Mouse (Mus musculus) thymus, postnatal 25 days (tissue): ENCODE results near the gene Slc22a13.

ENCODE experiments used
- DNase-seq: peaks from one replicate; pipeline ENCODE4 v3.0.0; 2022

Slc22a13 gene

GRCm38 (mm10) chr9:119199151-119199861 is 9.6 kb downstream of the Slc22a13 start:
- no peak for DNase-seq

DNA sequence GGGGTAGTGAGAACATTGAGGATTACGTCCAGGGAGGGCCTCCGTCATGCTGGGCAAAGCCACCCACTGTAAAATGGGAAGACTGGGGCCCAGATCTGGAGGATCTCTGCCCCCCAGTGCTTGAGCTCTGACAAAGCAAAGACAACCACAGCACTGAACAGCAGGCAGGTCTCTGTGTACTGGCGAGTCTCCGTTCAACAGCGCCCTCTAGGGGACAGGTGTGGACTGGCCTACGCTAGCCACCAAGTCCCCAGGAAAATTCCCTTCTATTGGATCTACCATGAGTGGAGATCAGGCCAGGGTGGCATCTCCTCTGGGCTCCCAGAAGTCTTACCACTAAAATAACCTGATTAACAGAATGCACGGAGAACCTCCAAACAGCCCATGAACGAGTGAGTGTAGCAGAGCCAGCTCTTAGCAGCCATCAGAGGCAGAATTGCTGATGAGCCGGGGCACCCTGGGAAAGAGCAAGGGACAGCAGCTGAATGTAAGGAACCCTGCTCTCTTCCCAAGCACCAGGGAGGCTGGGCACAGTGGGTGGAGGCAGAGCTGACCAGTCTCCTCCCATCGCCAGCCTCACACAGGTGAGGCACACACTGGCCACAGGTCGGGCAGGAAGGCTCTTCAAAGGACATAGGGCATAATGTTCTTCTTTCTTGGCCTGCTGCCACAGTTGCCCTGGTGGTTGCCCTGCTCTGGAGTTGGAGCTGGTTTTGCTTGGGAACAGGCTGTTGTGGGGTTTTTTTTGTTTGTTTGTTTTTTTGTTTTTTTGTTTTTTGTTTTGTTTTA is 16.5 kb downstream of the Slc22a13 start:
- peak; percentile 43 for DNase-seq

GRCm38 (mm10) chr9:119181241-119181728 is 27.6 kb downstream of the Slc22a13 start:
- DNase-seq: no peak

DNA sequence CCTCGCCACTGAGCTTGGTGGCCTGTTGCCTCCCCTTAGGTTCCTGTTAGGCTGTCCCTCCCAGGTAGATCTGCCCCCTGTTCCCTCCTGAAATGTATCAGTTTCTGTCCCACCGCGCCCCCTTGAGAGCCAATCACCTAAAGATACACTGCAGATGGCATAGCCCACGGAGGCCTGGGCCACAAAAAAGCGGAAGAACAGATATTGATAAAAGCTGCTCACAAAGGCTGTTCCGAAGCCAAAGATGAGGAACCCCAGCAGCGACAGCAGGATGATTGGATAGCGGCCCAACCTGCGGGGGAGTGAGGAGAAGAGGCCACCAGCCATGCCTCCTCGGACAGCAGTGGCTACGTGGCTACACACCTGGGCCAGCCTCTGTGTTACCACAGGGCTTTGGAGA is 29.6 kb downstream of the Slc22a13 start:
- DNase-seq: no peak

DNA sequence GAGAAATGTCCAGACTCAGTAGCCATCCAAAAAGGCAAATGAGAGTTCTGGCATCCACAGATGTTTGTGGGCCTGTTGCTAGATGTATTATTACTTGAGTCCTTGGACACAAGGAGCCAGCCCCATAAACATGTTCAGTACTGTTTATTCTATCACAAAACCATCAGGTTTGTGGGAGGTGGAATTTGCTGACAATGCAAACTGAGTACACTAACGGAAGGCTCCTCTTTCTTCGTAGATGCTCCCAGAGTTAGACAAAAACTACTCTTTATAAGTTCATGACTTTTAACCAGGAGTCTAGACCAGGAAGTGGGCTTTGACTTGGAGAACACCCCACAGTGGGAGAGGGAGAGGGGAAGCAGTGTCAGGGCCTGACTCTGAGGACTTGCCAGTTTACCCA is 41.3 kb downstream of the Slc22a13 start:
- no peak for DNase-seq

DNA sequence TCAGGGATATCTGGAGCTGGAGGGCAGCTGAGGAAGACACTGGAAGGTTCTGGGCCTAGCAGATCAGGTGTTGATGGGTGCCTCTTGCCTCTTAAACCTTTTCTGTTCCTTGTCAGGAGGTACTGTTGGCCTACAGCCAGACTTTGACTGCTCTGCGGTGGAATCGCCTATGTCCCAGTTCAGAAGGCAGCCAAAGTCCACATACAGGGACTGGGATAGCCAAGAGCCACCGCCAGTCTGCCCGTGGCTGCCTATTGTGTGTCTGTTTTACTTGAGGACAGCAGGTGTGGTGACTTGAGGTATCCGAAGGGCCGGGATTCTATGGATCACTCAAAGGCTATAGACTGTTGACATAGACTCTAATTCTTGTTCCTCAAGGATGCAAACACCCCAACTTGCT is 43.4 kb downstream of the Slc22a13 start:
- no peak for DNase-seq

GRCm38 (mm10) chr9:119164743-119165142 is 44.2 kb downstream of the Slc22a13 start:
- no peak for DNase-seq

- no peak for DNase-seq
Observed at GRCm38 (mm10) chr9:119160689-119161088, 48.2 kb downstream of the Slc22a13 start.

DNA sequence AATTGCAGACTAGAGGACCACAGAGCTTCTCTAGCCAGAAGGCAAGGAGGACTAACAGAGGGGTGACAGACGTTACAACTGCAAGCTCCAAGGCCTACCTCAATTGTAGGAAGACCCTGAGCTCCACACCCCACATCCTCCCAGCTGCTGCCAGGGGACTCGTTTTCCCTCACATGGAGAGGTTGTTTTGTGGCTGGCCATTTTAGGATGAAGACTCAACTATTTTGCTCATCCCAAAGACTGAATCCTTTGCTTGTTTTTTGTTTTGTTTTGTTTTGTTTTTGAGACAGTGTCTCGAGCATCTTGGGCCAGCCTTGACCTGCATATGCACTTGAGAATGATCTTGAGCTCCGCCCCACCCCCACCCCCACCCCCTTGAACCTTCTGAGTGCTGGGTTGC is 50.0 kb downstream of the Slc22a13 start, which contains the start of gene Gm47289:
Gene Gm47289 (plus strand): TSS at position 301 of the 400 bp plus-strand sequence.
- no peak for DNase-seq

DNA sequence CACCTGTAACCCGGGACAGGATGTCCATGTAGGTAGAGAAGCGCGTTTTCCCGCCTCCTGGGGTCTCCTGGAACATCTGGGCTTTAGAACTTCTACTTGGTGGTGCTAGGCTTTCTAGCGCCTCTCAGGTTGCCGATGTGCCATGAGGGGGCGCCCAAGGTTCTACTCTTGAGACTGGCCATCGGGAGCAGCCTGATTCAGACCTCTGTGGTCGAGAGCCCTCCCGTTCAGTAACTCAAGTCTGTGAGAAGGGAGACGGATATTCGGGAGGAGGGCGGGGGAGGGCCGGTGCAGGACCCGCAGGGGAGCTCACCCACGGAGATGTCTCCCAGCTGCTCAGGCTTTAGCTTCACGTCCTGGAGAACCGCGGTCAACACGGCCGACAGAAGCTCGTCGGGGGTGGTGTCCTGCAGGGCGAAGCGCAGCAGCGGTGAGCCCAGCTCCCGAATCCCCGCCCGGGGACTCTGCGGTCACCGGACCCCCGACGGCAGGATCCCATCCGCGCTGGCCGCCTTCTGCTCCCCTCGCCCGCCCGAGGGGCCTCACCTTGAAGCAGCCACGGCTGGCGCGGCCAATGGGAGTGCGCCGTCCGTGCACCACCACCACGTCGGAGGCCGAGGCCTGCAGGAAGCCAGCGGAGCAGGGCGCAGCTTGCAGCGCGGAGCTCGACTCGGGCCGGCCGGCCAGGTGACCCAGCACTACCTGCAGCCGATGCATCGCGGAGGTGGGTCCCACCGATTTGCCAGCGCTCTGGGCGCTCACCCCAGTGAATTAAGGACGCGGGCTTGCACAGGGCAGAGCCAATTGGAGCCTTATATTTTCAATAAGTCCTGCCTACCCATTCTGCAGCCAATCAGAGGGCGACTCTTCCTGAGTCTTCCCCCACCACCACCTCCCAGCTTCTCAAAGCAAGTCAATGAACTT is 52.4 kb downstream of the Slc22a13 start, which contains the start of gene Acaa1b:
Gene Acaa1b (minus strand): TSS at position 816 of the 924 bp plus-strand sequence.
- DNase-seq: peak; percentile 41

DNA sequence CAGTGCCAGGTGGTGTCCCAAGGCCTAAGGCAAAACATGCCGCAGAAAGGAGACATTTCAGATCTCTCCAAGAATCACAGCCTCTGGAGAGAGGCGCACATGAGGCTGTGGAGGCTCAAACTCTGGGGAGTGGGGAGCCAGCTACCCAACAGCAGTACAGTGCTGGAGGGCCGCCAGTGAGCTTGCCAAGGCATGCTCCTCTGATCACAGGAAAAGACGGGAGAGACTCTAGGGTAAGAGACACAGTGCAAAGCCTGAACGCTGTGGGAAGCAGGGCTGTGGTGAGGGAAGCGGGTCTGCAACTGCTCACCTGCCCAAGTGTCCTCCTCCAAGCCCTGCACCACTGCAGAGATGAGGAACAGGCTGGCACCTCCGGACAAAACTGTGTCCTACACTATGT is 53.1 kb downstream of the Slc22a13 start:
- no peak for DNase-seq

- no peak for DNase-seq
Observed at GRCm38 (mm10) chr9:119155416-119155815, 53.5 kb downstream of the Slc22a13 start.

DNA sequence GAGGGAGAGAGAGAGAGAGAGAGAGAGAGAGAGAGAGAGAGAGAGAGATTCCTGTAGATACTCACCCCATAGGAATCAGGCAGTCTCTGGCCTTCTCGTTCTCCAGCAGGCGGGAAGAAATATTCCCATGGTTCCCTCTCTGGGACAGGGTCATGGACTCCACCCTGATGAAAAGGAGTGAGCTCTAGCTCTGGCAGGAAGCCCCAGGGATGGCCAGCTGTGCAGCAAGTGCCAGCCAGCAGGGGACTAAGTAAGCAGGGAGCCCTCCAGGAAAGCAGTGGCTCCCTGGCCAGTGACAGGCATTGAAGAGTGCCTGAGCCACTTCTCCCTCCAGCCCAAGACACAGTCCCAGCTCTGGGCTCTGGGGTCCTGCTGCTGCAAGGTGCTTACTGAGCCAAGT is 57.1 kb downstream of the Slc22a13 start:
- DNase-seq: no peak

GRCm38 (mm10) chr9:119149601-119150000 is 59.3 kb downstream of the Slc22a13 start:
- DNase-seq: peak; percentile 35

DNA sequence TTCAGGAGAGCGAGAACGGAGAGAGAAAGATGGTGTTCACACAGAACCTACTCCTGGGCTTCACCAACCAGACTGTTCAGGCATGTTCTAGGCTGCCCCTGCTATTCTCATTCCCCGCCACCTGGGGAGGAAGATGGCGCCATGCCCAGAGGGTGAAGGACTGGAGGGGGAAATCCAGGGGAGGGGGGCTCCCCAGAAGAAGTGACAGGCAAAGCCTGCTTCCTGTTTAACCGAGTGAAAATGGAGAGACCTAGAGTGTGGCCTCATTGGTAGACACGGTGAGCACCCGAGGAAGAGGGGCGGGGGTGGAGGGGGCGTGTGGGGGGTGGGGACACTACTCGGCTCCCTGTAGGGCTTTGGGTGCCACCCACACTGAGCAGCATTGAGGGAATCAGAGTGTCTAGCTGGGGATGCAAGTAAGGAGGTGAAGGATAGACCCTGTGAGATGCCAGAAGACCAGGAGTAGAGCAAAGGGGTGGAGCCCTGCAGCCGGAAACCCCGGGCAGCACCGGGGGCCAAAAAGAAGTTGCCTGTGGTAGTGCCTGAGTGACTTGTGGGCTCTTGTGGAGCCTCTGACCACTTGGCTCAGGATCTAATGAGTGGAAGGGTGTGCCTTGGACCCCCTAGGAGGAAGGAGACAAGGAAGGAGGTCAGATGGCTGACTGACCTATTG is 62.7 kb downstream of the Slc22a13 start:
- no peak for DNase-seq

DNA sequence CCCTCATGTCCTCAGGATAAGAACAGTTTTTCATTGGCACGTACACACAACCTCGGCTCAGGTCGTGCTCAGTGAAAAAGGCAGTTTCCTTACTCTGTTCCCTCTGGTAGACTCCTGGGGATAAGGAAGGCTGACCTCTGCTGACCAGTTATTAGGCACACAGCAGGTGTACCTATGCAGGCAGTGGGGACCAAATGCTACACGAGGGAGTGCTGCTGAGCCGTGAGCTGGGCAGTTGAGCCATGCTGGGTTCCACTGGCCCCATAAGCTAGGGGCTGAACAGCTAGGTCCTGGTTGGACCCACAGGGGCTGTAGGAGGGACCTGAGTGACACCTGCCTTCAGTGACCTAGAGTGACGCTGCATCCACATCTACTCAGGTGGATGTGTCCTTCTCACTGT is 63.3 kb downstream of the Slc22a13 start:
- DNase-seq: no peak

GRCm38 (mm10) chr9:119145137-119145536 is 63.8 kb downstream of the Slc22a13 start:
- DNase-seq: no peak

DNA sequence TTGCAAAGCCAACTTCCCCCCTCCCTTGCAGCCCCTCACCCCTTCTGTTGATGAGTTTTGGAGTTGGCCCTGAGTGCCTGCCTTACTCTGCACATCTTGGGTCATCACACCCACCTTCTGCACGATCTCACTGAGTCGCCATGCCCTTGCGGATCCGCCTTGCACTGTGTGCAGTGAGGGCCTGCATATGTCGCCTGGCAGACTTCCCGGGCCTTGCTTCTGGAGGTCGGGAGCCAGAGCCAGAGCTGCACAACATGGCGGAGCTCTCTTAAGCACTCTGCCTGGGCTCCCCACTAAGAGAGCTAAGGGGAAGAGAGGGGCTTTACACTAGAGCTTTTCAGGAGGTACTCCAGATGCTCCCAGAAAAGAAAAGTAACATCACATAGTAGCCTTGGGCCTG is 64.2 kb downstream of the Slc22a13 start:
- no peak for DNase-seq

DNA sequence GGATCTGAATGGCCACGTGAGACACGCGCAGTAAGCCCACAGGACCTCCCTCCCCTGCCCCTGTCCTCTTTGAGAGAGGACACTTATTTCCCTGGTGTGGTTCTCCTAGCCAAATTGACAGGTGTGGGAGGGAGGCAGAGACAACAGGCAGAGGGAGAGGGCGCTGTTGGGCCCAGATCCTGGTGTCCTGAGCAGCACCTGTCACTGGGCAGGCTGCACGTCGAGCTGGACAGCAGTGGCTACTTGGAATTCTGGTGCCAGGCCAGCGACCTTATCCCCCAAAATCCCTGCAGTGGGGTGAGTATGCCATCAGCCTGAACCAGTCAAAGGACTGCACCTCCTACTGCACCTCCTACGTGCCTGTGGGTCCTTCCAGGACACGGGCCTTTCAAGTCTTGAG is 65.5 kb downstream of the Slc22a13 start:
- no peak for DNase-seq
